Mouse (Mus musculus): Measurements from ENCODE around the gene Zfp354a. TPM values are rescaled to one million over a fixed set of nuclear protein-coding genes. Genes with fewer than 3 reads are reported as not detected.

Zfp354a gene
- polyA plus RNA-seq, 1 experiment from 2014 or later: 9.1 TPM

DNA sequence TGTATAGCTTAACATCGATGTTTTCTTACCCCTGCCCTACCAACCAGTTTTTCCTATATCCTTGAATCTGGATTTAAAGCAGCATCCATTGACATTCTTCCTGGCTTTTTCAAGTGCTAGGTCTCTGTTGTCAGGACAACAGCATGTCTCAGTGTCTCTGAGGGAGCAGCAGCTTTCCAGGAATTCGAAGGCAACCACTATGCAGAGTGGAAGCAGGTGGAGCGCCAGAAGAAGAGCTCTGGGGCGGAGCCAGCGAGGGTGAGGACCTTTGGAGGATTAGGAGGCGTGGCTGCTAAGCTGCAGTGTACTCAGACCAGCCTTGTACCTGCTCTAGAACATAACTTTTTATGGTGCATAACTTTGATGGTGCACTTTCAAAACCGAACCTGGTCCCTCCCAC lies 25.5 kb downstream of the Zfp354a start:
- H3K4me1 ChIP-seq (replicated peaks; ENCODE audit: control insufficient read depth, insufficient read depth, low read length): no peaks in the 10 kb centered on the region
- ATAC-seq (replicated peaks; ENCODE audit: low FRiP score, low TSS enrichment, low read depth) (no peak), DNase-seq (ENCODE audit: low spot score) (no peak)
- no peak overlapping the region for H3K4me2 ChIP-seq (ENCODE audit: low read length)
- 0 out of 2 replicates have a peak, but pooled peaks cover 2% of the 10 kb centered on the region for H3K27me3 ChIP-seq (replicated peaks; ENCODE audit: control insufficient read depth, insufficient read depth, low read length)
- H3K9ac ChIP-seq (ENCODE audit: low read length): no peak overlapping the region
- H3K9me3 ChIP-seq (ENCODE audit: control insufficient read depth, low read length): no peaks in the 10 kb centered on the region
- H3K36me3 ChIP-seq (ENCODE audit: control insufficient read depth, insufficient read depth, low read length): no peaks in the 10 kb centered on the region
- H3K27ac ChIP-seq (ENCODE audit: low read depth): no peak overlapping the region
- H3K4me3 ChIP-seq (ENCODE audit: low read depth, low read length): no peak overlapping the region
- WGBS: 38% methylated on average over 7 of the region's 7 CpGs

DNA sequence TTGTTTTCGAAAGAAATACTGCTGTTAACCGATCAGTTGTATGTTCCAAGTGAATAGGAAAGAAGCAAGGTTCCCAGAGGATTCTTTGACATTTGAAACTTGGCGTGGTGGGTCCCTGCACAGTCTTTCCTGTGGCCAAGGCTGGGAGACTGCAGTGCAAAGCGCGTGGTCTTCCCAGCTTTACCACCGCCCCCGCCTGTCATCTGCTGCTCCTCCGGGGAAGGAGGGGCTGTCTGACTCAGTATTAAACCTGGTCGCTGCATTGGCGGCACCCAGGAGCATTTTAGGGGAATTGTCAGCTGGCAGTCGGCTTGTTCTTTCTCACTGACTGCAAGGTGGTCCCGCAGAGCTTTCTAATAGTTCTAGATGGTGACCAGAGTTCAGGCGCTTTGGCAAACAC lies 26.2 kb downstream of the Zfp354a start:
- ATAC-seq (replicated peaks; ENCODE audit: low FRiP score, low TSS enrichment, low read depth) (no peak), DNase-seq (ENCODE audit: low spot score) (no peak)
- H3K4me2 ChIP-seq (ENCODE audit: low read length): no peak overlapping the region
- H3K4me1 ChIP-seq (replicated peaks; ENCODE audit: control insufficient read depth, insufficient read depth, low read length): no peaks in the 10 kb centered on the region
- H3K9ac ChIP-seq (ENCODE audit: low read length): no peak overlapping the region
- 0 out of 2 replicates have a peak, but pooled peaks cover 2% of the 10 kb centered on the region for H3K27me3 ChIP-seq (replicated peaks; ENCODE audit: control insufficient read depth, insufficient read depth, low read length)
- 51% methylated on average over 13 of the region's 13 CpGs for WGBS
- no peaks in the 10 kb centered on the region for H3K36me3 ChIP-seq (ENCODE audit: control insufficient read depth, insufficient read depth, low read length)
- no peak overlapping the region for H3K27ac ChIP-seq (ENCODE audit: low read depth)
- H3K4me3 ChIP-seq (ENCODE audit: low read depth, low read length): no peak overlapping the region
- H3K9me3 ChIP-seq (ENCODE audit: control insufficient read depth, low read length): no peaks in the 10 kb centered on the region

DNA sequence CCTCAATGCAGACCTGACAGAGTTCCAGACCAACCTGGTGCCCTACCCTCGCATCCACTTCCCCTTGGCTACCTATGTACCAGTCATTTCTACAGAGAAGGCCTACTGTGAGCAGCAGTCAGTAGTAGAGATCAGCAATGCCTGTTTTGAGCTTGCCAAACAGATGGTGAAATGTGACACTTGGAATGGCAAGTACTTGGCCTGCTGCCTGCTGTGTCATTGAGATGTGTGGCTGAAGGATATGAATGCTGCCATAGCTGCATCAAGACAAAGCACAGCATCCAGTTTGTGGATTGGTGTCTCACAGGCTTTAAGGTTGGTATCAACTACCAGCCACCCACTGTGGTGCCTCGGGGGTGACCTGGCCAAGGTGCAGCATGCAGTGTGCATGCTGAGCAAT lies 48.2 kb downstream of the Zfp354a start:
- no peak overlapping the region for H3K27ac ChIP-seq (ENCODE audit: low read depth)
- H3K9ac ChIP-seq (ENCODE audit: low read length): no peak overlapping the region
- no peaks in the 10 kb centered on the region for H3K36me3 ChIP-seq (ENCODE audit: control insufficient read depth, insufficient read depth, low read length)
- ATAC-seq (replicated peaks; ENCODE audit: low FRiP score, low TSS enrichment, low read depth) (no peak), DNase-seq (ENCODE audit: low spot score) (no peak)
- no peaks in the 10 kb centered on the region for H3K9me3 ChIP-seq (ENCODE audit: control insufficient read depth, low read length)
- no peaks in the 10 kb centered on the region for H3K4me1 ChIP-seq (replicated peaks; ENCODE audit: control insufficient read depth, insufficient read depth, low read length)
- H3K27me3 ChIP-seq (replicated peaks; ENCODE audit: control insufficient read depth, insufficient read depth, low read length): no peaks in the 10 kb centered on the region
- 84% methylated on average over 2 of the region's 2 CpGs for WGBS
- H3K4me3 ChIP-seq (ENCODE audit: low read depth, low read length): no peak overlapping the region
- no peak overlapping the region for H3K4me2 ChIP-seq (ENCODE audit: low read length)

DNA sequence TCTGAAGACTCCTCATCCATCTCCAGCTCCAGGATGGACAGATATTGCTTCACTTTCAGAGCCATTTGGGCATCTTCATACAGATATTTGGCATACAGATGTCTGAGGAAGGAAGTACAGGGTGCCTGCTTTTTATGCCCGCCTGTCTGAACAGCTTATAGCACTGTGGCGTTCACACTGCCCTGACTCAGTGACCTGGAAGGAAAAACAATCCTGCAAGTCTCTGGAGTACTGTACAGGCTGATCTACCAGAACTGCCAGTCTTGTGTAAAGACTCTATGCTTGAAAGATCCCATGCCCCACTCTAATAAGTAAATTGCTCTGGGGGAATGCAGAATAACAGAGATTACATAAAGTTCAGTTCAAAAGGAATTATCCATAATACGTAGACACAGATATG lies 51.6 kb downstream of the Zfp354a start:
- DNase-seq (ENCODE audit: low spot score): no peak
- Histone ChIP-seq H3K27me3 (replicated peaks; ENCODE audit: control insufficient read depth, insufficient read depth, low read length) (no peaks in the 10 kb centered on the region), H3K36me3 (ENCODE audit: control insufficient read depth, insufficient read depth, low read length) (no peaks in the 10 kb centered on the region), H3K4me1 (replicated peaks; ENCODE audit: control insufficient read depth, insufficient read depth, low read length) (no peaks in the 10 kb centered on the region), H3K4me2 (ENCODE audit: low read length) (no peak overlapping the region), H3K9me3 (ENCODE audit: control insufficient read depth, low read length) (no peaks in the 10 kb centered on the region), H3K4me3 (ENCODE audit: low read depth, low read length) (no peak overlapping the region), H3K9ac (ENCODE audit: low read length) (no peak overlapping the region), H3K27ac (ENCODE audit: low read depth) (no peak overlapping the region)
- no peak for ATAC-seq (replicated peaks; ENCODE audit: low FRiP score, low TSS enrichment, low read depth)
- 61% methylated on average over 3 of the region's 3 CpGs for WGBS

Other genes with a start within 250 kb of the Zfp354a start
- 29.0 and 32.6 TPM in 2 replicates for gene Zfp354c, start 231.5 kb upstream of the Zfp354a start, polyA plus RNA-seq (2014; fragmentation: Nextera tagmentation; extraction: Ambion mirVana)
- gene Zfp879, start 217.7 kb upstream of the Zfp354a start, polyA plus RNA-seq (2014; fragmentation: Nextera tagmentation; extraction: Ambion mirVana): 0.78 and 0.89 TPM in 2 replicates
- not detected in 2 replicates for gene Grm6, start 208.6 kb upstream of the Zfp354a start, polyA plus RNA-seq (2014; fragmentation: Nextera tagmentation; extraction: Ambion mirVana)
- 5.4 and 8.3 TPM in 2 replicates for gene Zfp454, start 171.6 kb upstream of the Zfp354a start, polyA plus RNA-seq (2014; fragmentation: Nextera tagmentation; extraction: Ambion mirVana)
- gene Zfp2, start 143.1 kb upstream of the Zfp354a start, polyA plus RNA-seq (2014; fragmentation: Nextera tagmentation; extraction: Ambion mirVana): 11.4 TPM in 2 replicates
- gene Zfp354b, start 127.6 kb upstream of the Zfp354a start, polyA plus RNA-seq (2014; fragmentation: Nextera tagmentation; extraction: Ambion mirVana): 0.89 and 1.5 TPM in 2 replicates
- not detected in 2 replicates for gene 4933414I15Rik, start 115.5 kb upstream of the Zfp354a start, polyA plus RNA-seq (2014; fragmentation: Nextera tagmentation; extraction: Ambion mirVana)
- gene Prop1, start 105.5 kb upstream of the Zfp354a start, polyA plus RNA-seq (2014; fragmentation: Nextera tagmentation; extraction: Ambion mirVana): not detected in 2 replicates
- not detected in 2 replicates for gene Olfr1378, start 92.7 kb upstream of the Zfp354a start, polyA plus RNA-seq (2014; fragmentation: Nextera tagmentation; extraction: Ambion mirVana)
- gene Olfr1377, start 77.3 kb upstream of the Zfp354a start, polyA plus RNA-seq (2014; fragmentation: Nextera tagmentation; extraction: Ambion mirVana): not detected in 2 replicates
- not detected in 2 replicates for gene Olfr51, start 55.7 kb upstream of the Zfp354a start, polyA plus RNA-seq (2014; fragmentation: Nextera tagmentation; extraction: Ambion mirVana)
- gene Olfr54, start 45.0 kb upstream of the Zfp354a start, polyA plus RNA-seq (2014; fragmentation: Nextera tagmentation; extraction: Ambion mirVana): not detected in 2 replicates
- not detected in 2 replicates for gene Olfr1375, start 11.1 kb upstream of the Zfp354a start, polyA plus RNA-seq (2014; fragmentation: Nextera tagmentation; extraction: Ambion mirVana)
- not detected in 2 replicates for gene Gm12569, start 161.2 kb downstream of the Zfp354a start, polyA plus RNA-seq (2014; fragmentation: Nextera tagmentation; extraction: Ambion mirVana)
- 114 and 137 TPM in 2 replicates for gene Clk4, start 202.5 kb downstream of the Zfp354a start, polyA plus RNA-seq (2014; fragmentation: Nextera tagmentation; extraction: Ambion mirVana)
- 0.64 TPM in 1 of 2 replicates, not detected in the other for gene BC049762, start 203.8 kb downstream of the Zfp354a start, polyA plus RNA-seq (2014; fragmentation: Nextera tagmentation; extraction: Ambion mirVana)
- 28.4 and 31.1 TPM in 2 replicates for gene Col23a1, start 230.7 kb downstream of the Zfp354a start, polyA plus RNA-seq (2014; fragmentation: Nextera tagmentation; extraction: Ambion mirVana)